Mouse (Mus musculus) megakaryocyte progenitor cell, adult 5-6 weeks (primary cell): ENCODE data around the gene Vgll3. TPM values are rescaled to one million over a fixed set of nuclear protein-coding genes. Genes with fewer than 3 reads are reported as not detected.
A peak's percentile ranks its signal among the peaks of the same experiment; 100 is the strongest.

Source experiments
- ATAC-seq: replicated peaks from 2 replicates; pipeline ENCODE4 v1.8.0; 2016; ENCODE audit warnings: mild to moderate bottlenecking, moderate TSS enrichment, inconsistent platforms; ENCODE audit not compliant: poor library complexity
- total RNA-seq, 2 experiments: library from RNA; stranded (forward) in 1 of 2; stranded (reverse) in 1 of 2; fragments of 157-497, 149-512 nt in 1 of 2; fragments of 200-1000 nt in 1 of 2; gene quantifications; 2 replicates each; pipeline versions ENCODE4 v1.2.3 to v1.2.4; 2015 to 2017

Vgll3 gene
- total RNA-seq (2015) (not detected in 2 replicates), total RNA-seq (2017) (not detected in 2 replicates)

- peak; percentile 74 for ATAC-seq
Measured at GRCm38 (mm10) chr16:65814918-65815881, at the start of gene Vgll3. Gene Vgll3 (plus strand): TSS chr16:65815257.

GRCm38 (mm10) chr16:65765976-65766375 lies 49.1 kb upstream of the Vgll3 start:
- ATAC-seq, result no peak

GRCm38 (mm10) chr16:65785959-65786358 lies 29.1 kb upstream of the Vgll3 start:
- ATAC-seq, result no peak

GRCm38 (mm10) chr16:65816059-65816458 lies 1.0 kb downstream of the Vgll3 start:
- ATAC-seq, result no peak

GRCm38 (mm10) chr16:65818779-65819178 lies 3.7 kb downstream of the Vgll3 start:
- no peak for ATAC-seq

- no peak for ATAC-seq
Measured at GRCm38 (mm10) chr16:65820803-65821202, 5.7 kb downstream of the Vgll3 start.

GRCm38 (mm10) chr16:65823721-65824120 lies 8.7 kb downstream of the Vgll3 start:
- no peak for ATAC-seq

GRCm38 (mm10) chr16:65828141-65828565 lies 13.1 kb downstream of the Vgll3 start:
- no peak for ATAC-seq

- no peak for ATAC-seq
Measured at GRCm38 (mm10) chr16:65829096-65829495, 14.0 kb downstream of the Vgll3 start.

- ATAC-seq, result no peak
Measured at GRCm38 (mm10) chr16:65834721-65835120, 19.7 kb downstream of the Vgll3 start.

- ATAC-seq, result no peak
Measured at GRCm38 (mm10) chr16:65850126-65850525, 35.1 kb downstream of the Vgll3 start.

- no peak for ATAC-seq
Measured at GRCm38 (mm10) chr16:65864471-65864870, 49.4 kb downstream of the Vgll3 start.

GRCm38 (mm10) chr16:65867927-65868326 lies 52.9 kb downstream of the Vgll3 start:
- ATAC-seq, result no peak

GRCm38 (mm10) chr16:65868933-65869332 lies 53.9 kb downstream of the Vgll3 start:
- no peak for ATAC-seq

GRCm38 (mm10) chr16:65888940-65889339 lies 73.9 kb downstream of the Vgll3 start:
- ATAC-seq, result no peak
